Mouse (Mus musculus) layer of hippocampus, postnatal 36 days (tissue): ENCODE results near the gene Plch1. TPM values are rescaled to one million over a fixed set of nuclear protein-coding genes. Genes with fewer than 3 reads are reported as not detected.
A peak's percentile ranks its signal among the peaks of the same experiment; 100 is the strongest.

ENCODE experiments used
- DNase-seq, 2 experiments: peaks; one replicate each; pipeline ENCODE4 v3.0.0; 2022
- total RNA-seq, 2 experiments: library from RNA; stranded (reverse); gene quantifications; 2 replicates each; pipeline ENCODE4 v1.2.3; 2021

Gene Plch1
- total RNA-seq: 1 to 10 TPM; 4.7 to 6.2 TPM

DNA sequence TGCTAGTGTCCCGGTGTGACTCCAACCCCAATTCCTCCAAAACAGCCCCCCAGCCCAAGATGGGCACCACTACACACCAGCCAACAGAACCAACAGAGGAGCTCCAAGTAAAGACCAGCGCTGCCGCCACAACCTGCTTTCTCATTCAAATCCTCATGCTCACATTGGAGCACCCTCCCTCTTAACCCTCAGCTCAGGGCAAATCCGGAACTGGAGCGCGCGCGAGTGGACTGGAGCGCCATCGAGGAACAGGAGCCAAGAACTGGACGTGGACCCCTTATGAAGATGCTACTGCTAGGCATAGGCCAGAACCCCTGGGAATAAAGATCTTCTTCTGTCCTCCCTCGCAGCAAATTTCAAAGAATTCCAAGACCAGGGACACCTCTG lies at the start of gene Plch1:
Gene Plch1 (minus strand): TSS at position 164 of the 387 bp plus-strand sequence.
- peak; percentile 8 to 21 for DNase-seq

DNA sequence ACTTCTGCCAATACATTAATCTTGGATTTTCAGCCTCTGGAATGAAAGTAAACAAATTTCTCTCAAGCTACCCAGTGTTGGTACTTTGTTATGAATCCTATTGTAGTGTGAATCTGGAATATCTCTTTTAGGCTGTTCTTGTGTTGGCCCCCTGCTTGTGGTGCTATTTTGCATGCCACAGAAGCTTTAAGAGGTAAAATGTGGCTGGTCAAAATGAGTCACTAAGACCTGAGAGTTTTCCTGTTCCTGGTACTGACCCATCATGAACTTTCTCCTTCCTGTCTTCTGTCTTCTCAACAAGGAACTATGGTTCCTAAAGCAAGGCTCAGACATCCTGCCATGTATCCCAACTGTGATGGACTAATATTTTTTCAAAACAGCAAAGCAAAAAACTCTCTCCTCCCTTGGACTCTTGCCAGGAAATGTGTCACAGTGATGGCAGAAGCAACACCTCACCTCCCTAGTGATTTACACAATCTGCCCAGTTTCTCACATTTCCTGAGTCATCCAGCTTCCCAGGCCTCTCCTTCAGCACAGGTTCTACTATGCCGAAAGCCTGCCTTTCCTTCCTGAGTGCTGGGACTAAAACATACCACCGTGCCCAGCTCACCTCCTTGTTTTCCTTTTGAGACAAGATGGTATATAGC lies 42.1 kb upstream of the Plch1 start:
- peak in 1 of 2 experiments; percentile 17 for DNase-seq

DNA sequence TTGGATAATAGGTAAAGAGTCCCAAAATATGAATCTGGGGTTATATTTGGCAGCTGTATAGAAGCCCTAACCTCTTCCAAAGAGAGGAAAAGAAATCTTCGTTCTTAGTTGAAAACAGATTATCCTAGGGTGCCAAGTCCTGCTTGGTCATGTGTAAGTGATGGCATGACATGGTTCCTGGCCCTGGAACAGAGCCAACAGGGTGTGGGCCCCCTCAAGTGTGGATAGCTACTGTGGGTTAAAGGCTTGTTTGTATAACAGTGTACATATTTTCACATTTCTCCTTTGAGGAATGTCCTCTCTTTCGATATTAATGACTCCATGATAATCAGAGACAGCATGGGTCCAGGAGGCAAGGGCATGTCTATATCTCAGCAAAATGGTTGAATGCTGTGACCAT lies 39.7 kb upstream of the Plch1 start:
- DNase-seq: no peak

DNA sequence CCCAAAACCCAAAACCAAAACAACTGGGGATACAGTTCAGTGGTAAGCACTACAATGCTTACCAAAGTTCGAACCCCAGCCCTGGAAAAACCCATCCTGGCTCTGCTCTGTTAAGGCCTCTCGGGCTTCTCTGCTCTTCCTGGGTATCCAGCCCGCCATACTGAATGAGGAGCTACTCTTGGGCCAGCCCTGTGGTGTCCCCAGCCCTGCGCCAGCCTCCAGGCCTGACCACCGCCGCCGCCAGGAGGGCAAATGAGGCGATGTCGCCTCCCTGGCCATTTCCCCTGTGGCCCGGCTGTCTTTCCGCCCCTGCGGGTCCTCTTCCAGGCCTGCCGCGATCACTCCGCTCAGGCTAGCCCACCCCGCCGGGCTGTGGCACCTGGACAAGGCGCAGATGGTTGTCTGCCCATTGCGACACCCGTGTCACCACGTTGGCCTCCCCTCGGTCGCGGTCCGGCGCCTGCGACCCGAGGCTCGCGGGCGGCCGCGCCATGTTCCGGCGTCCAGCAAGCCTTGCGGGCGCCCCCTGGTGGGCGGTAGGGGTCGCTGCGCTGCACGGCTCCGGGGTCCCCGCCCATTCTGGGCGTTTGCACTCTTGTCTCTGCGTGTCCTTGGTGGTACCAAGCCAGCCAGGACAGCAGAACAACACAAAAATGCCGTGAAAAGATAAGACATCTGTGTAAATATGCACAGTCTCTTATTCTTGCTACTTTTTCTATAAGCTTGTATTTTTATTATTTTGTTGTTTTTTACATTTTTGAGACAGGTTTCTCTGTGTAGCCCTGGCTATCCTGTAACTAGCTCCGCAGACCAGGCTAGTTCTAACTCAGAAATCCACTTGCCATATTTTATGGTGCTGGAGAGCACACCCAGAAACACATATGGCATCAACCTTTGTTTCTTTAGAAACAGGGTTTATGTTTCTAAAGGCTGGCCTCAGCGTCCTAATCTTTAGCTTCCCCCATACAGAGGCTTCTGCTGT lies 29.9 kb upstream of the Plch1 start, which contains the start of gene E130311K13Rik:
Gene E130311K13Rik (minus strand): TSS at position 595 of the 982 bp plus-strand sequence.
- peak; percentile 87 to 89 for DNase-seq

DNA sequence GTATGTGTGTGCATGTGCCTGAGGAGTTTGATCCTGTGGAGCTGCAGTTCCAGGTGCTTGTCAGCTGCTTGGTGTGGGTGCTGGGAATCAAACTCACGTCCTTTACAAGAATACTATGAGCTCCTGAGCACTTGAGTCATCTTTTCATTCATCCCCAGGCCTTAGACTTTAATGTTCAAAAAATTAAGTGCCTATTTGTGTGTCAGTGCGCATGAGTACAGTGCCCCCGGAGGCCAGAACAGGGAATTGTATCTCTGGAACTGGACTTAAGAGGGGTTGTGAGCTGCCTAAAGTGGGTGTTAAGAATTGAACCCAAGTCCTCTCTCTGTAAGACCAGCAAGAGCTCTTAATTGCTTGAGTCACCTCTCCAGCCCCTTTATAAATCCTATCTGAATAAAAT lies 20.4 kb upstream of the Plch1 start:
- no peak for DNase-seq

DNA sequence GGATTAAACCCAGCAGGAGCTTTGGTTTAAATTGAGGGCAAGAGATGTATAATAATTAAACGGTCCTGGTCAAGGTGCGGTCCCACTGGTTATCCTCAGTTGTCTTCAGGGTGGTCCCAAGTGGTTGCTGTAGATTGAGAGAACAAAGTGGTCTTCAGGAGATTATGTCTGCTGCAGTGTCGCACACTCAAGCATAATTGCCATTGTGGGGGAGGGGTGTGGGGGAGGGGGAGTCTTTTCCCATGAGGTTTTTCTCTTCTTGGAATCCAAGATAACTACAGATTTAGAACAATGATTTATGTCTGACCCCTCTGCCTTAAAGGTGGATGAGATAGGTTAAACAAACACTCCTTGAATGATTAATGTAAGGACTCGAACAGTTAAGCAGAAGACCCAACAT lies 11.0 kb upstream of the Plch1 start:
- DNase-seq: no peak

DNA sequence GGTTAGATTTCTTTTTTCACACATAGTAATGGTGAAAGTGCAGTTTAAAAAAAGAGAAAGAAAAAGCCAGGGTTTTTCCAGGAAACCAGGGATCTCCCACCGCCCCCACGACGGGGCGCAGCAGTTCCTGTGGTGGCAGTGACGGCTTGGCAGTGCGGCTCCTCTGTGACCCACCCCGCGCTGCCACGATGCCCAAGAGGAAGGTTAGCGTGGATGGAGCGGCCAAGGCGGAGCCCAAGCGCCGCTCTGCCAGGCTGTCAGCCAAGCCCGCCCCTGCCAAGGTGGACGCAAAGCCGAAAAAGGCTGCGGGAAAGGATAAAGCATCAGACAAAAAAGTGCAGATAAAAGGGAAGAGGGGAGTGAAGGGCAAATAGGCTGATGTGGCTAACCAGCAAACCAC lies 6.0 kb upstream of the Plch1 start:
- no peak for DNase-seq

DNA sequence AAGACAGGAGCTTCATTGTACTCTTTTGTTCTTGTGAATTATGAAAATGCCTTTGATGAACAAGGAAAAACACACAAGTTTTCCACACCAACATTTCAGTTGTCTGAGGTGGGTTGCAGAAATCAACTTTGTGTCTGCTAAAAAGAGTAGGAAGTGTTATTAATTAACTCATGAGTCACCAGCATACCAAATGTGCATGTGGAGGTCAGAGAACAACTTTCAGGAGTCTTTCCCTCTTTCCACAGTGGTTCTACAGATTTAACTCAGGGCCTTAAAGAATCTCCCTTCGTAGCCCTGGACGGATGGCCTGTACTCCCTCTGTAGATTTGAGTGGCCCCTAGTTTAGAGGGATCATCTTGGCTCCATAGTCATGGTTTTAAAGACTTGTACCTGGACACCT lies 4.9 kb upstream of the Plch1 start:
- no peak for DNase-seq

DNA sequence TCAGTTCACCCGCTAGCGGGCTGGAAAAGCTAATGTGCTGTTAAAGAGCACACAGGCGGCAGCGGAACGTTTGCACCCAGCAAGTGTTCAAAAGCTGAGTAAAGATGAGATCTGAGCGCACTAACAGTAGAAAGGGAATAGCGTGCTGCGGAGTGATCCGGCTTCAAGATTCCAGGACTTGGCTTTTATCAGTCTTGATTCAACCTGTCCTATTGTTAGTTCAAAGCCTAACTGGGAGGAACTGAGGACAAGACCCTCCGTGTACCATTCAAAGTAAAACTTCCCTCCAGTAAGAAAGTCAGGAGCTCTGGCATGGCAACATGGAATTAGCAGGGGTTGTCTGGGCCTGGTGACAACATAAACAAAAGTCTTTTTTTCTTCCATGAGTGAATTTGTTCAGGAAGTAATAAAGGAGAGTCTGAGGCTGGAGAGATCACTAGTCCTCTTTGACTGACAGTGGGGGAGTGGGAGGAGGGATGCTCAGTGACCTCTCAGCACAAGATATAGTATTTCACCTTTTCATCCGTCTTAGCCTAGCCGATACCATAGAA lies 824 bp upstream of the Plch1 start:
- peak; percentile 15 to 22 for DNase-seq

DNA sequence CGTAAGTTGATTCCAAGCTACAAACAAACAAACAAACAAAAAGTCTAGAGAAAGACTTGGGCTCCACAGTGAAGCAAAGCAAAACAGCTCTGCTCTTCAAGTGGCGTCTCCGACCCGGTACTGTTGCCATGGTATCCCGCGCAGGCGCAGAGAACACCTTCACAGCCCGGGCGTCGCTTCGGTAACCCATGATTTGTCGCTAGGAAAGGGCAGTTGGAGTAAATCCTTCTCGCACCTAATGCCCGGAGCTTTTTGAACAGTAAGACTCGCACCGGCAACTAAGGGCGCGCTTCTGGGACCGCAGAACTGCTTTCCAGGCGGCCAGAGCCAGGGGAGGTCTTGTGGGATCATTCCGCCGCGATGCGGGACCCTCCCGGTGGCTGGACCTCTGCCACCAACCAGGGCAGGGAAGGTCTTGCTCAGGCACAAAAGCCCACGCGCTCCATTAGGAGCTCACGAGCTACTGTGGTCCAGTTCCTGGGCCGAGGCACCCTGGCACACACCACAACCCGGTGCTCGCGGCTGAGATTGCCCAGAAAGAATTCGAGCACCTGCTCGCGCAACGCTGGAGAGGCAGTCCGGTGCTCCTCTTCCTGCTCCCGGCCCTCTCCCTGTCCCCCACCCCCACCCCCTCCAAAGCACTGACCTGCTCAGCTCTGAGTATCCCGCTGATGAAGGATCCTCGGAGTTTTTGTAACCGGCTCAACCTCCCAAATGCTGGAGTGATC lies 527 bp downstream of the Plch1 start:
- peak; percentile 80 to 84 for DNase-seq

DNA sequence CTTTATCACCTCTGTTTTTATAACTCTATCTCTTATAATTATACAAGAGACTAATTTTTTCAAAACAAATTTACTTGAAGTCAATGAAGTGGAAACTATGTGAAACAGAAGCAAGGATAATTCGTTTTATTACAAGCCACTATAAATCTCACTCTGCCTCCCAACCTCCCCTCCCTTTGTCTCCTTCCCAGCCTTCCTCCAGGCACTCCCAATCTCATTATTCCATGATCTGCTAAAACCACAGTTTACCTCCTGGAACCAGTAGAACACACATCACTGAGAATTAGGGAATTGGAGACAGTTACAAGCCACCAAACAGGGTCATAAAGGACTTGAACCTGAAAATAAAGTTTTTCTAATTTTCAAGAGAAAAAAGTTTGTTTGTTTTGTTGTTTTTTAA lies 2.1 kb downstream of the Plch1 start:
- no peak for DNase-seq

DNA sequence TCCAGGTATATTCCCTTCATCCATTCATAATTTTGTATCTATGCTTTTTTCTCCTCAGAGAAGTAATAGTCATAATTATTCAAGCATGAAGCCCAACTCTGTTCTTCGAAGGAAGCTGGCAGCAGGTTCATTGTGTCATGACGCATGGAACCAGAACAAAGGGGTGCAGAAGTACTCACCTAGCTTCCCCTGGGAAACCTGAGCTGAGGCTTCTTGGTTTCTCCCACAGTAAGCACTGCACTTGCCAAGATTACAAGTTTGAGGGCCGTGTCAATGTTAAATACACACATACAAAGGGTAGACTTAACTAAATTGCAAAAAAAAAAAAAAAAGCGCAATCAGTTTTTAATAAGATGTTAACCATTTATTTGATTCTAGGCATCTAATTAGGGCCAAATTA lies 3.0 kb downstream of the Plch1 start:
- no peak for DNase-seq

DNA sequence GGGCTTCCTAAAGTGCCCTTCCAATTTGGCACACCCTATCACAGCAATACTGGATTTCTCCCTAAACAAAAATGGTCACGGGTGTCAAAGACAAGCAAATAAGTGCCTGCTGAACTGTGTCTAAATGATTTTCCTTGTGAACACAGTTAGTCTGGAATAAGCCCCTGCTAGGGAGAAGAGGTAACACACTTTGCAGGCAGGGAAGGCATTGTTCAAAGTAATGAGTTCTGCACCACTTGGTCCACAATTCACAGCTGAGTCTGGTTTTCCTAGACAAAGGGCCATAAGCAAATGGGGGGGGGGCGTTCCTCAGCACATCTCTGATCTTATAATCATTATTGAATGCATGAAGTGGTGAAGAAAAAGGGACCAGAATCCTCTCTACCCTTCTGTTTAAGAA lies 3.5 kb downstream of the Plch1 start:
- DNase-seq: no peak

DNA sequence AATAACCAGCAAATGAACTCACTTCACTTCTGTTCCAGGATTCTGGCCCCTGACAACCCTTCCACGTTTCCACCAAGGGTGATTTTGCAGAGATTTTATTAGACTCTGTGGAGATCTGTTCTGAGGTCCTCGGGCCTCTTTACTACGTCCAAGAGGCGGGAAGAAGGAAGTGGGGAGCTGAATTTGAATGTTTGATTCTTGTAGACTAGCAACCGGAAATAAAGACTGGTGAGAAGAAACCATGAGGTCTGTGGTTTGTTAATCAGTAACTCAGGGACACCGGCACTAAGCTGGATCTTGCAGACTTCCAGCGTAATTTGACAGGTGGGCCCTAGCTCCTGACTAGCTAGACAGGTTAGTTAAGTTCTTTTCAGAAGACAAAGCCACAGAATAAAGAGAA lies 5.6 kb downstream of the Plch1 start:
- DNase-seq: no peak

DNA sequence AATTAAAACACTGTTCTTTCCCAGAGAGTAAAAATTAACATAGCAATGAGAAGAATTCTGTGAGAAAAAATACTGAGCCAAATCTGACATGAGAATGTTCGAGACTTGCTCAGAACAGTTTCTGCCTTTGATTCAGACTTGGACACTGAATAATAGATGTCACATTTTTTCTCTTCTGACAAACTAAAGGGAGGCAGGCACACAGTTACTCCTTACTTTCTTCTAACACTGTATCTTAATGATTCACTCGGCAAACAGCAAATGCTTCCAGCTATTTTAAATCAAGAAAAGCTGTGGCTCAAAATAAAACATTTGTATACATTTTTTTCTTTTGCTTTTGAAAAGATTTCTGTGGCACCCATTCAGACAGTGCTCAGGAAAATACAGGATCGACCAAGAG lies 7.1 kb downstream of the Plch1 start:
- DNase-seq: no peak

DNA sequence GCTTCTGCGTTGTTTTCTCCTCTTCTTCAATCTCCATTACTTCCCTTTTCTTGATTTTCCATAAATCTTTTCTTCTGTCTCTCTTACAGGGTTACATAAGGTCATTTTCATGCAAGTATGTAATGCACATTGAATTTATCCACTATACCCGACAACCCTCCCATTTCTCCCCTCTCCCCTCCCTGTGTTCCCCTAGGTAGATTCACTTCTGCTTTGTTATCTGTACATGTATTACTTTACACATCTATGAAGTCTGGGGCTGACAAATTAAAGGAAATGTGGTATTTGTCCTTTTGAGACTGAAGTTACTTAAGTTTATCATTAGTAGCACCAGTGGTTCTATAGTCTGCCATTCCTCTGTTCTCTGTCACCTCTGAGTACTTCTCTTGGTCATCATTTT lies 18.2 kb downstream of the Plch1 start:
- no peak for DNase-seq

DNA sequence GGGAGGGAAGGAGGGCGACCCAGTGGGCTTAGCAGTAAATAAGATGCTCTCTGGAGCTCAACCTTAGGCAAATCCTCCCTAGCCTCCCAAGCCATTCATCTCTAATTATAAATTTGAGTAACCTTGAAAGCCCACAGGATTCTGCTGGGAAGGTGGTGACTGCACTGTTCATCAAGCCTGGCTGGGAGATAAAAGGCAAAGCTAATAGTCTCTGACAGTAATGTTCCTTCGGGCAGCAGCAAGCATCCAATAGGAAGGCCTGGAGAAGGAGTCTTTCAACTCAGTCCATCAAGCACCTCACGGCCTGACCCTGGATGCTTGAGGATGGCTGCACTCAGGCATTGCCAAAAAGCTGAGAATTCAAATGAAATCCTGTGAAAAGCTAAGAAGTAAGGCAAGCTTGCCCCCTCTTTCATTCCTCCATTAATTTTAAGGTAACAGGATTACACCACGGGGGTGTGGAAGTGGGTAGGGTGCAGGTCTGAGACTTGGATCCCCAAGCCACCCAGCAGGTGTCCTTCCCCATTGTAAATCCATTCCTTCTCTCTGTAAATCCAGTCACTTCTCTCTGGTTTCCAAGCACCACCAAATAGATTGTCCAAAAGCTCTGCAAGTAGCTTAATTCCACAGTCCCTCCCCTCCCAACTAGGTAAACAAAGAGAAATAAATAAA lies 20.1 kb downstream of the Plch1 start:
- DNase-seq: no peak

DNA sequence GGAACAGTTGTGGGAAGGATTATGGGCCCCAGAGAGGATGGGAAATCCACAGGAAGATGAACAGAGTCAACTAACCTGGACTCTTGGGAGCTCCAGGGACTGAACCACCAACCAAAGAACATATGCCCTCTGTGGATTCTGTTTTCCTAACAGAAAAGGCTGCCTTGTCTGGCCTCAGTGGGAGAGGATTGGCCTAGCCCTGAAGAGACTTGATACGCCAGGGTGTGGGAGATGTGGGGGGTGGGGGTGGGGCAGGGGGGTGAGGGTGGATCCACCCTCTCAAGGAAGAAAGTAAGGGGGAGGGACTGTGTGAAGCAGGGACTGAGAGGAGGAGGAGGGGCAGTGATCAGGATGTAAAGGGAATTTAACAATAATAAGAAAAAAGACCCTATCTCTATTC lies 26.5 kb downstream of the Plch1 start:
- no peak for DNase-seq

DNA sequence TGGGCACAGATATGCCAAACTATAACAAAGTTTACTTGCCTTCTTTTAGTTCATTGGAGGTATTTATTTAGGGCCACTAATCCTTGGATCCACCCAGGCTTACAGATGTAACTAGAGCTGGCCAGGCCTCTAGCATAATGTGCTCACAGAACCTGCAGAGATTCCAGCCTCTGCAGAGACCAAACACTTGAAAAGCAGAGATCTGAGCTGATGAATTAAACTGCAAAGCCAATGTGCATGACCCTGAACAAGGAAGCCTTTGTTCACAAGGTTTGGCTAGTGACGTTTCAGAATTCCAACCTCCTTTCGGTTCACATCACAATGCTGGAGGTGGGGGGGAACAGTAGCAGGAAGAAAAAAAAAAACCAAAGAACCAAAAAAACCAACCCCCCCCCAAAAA lies 28.0 kb downstream of the Plch1 start:
- DNase-seq: no peak

DNA sequence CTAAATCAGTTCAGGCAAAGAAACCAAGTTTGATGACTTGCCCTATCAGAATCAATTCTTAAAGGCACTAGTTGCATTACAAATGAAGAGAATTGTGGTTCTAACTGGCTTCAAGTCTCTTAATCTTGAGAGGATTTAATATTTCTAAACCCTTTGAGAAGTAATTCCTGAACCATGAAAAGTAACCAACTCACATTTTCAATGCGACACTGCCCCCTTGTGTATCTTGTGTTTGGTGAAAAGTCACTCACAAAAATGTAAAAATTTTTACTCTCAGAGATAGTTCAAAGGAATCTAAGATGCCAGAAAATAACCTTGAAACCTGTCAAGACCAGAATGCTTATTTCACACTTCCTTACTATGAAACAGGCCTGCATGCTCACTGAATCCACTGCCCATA lies 31.0 kb downstream of the Plch1 start:
- DNase-seq: peak in 1 of 2 experiments; percentile 41

DNA sequence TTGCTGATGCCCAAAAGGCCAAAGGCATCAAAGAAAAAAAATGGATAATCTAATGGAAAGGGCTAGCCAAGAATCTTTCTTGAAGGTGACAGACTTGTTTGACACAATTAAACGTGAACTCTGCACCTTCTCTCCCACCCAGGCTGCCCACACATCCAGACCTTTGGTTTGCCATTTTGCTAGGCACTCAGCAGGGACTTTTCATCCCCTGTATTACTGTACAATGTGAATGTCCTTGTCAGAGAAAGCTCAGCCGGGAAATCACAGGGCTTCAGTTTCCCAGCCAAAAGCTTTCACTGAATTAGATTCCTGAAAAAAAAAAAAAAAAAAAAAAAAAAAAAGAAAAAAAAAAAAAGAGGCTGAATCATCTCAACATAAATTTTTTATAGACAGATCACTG lies 34.2 kb downstream of the Plch1 start:
- DNase-seq: no peak

DNA sequence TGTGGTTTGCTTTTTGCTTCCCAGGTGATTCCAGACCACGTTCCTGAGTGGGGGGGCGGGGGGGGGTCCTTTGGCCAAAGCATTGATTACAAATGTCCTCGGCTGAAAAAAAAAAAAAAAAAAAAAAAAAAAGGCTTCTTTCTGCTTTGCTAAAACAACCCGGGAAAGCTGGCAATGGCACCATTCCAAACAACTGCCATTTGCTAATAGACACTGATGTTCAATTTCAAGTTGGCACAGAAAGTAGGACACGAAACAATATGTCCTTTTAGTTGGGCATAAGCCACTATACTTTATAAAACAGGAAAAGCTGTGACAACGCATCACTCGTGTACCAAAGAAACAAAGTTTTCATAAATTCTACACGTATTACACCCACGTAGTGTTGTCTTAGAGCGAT lies 36.6 kb downstream of the Plch1 start:
- peak; percentile 17 to 32 for DNase-seq
